Mouse (Mus musculus) heart, adult 2 months (tissue): ENCODE measurements around the gene Hspb8. TPM values are rescaled to one million over a fixed set of nuclear protein-coding genes. Genes with fewer than 3 reads are reported as not detected.
A peak's percentile ranks its signal among the peaks of the same experiment; 100 is the strongest.

Source experiments
- DNase-seq, 2 experiments: peaks; one replicate each; pipeline ENCODE4 v3.0.0; 2021
- H3K27ac ChIP-seq: fragments of 200-600 bp; 2 replicates; pipeline ENCODE4 v1.8.1; 2022
- H3K27me3 ChIP-seq: fragments of 200-500 bp; 2 replicates; pipeline ENCODE4 v1.6.1; 2012; ENCODE audit warnings: mild to moderate bottlenecking, low read length, inconsistent platforms, mixed read lengths; ENCODE audit not compliant: control insufficient read depth, insufficient read depth
- H3K36me3 ChIP-seq: fragments of 200-500 bp; 2 replicates; pipeline ENCODE4 v1.6.1; 2012; ENCODE audit warnings: low read length, inconsistent platforms; ENCODE audit not compliant: control insufficient read depth, insufficient read depth
- H3K4me1 ChIP-seq: fragments of 200-500 bp; 2 replicates; pipeline ENCODE4 v1.6.1; 2011; ENCODE audit warnings: low read length; ENCODE audit not compliant: control insufficient read depth, insufficient read depth
- H3K4me3 ChIP-seq: fragments of 200-600 bp; 2 replicates; pipeline ENCODE4 v1.8.1; 2022
- H3K79me2 ChIP-seq: fragments of 200-500 bp; replicated peaks from 2 replicates; pipeline ENCODE4 v1.6.1; 2012; ENCODE audit warnings: mild to moderate bottlenecking, inconsistent platforms, low read length, moderate library complexity, mixed read lengths; ENCODE audit not compliant: control insufficient read depth, insufficient read depth
- H3K9ac ChIP-seq: fragments of 200-500 bp; 2 replicates; pipeline ENCODE4 v1.6.1; 2012; ENCODE audit warnings: low read depth, mild to moderate bottlenecking, control low read depth, inconsistent platforms, low read length, mixed read lengths
- CTCF ChIP-seq: fragments of 200-600 bp; IDR thresholded peaks from 2 replicates; pipeline ENCODE4 v1.8.1; 2022; ENCODE audit warnings: antibody characterized with exemption, mild to moderate bottlenecking, moderate library complexity
- EP300 ChIP-seq: fragments of 200-500 bp; IDR thresholded peaks from 2 replicates; pipeline ENCODE4 v1.6.1; 2011; ENCODE audit warnings: low read depth, low read length, control low read depth; ENCODE audit not compliant: insufficient read depth
- POLR2A ChIP-seq: fragments of 200-500 bp; IDR thresholded peaks from 2 replicates; pipeline ENCODE4 v1.6.1; 2011; ENCODE audit warnings: mild to moderate bottlenecking, low read depth, low read length, control low read depth; ENCODE audit not compliant: insufficient read depth
- WGBS: fragments of 180-500 bp; shearing (Covaris S2); methylation state at CpG from one replicate; pipeline ENCODE4 v1.1.7; 2018; 5-methylcytosine and 5-hydroxymethylcytosine counted together
- intact Hi-C: fragments of 180-260 bp; cut with DNase I; formaldehyde crosslinking; loops from one replicate; pipeline ENCODE4 v1.15.1; 2025
- polyA plus RNA-seq: library from polyadenylated mRNA; depleted of rRNA; stranded (reverse); fragments of >200 nt; gene quantifications from 2 replicates; pipeline ENCODE4 v1.2.3, GENCODE M21; 2012
- total RNA-seq, 2 experiments: library from RNA; stranded (reverse); gene quantifications; 2 replicates each; pipeline ENCODE4 v1.2.3; 2021

Gene Hspb8
- total and polyA plus RNA-seq, 3 experiments: 419 to 552 (median 483) TPM

DNA sequence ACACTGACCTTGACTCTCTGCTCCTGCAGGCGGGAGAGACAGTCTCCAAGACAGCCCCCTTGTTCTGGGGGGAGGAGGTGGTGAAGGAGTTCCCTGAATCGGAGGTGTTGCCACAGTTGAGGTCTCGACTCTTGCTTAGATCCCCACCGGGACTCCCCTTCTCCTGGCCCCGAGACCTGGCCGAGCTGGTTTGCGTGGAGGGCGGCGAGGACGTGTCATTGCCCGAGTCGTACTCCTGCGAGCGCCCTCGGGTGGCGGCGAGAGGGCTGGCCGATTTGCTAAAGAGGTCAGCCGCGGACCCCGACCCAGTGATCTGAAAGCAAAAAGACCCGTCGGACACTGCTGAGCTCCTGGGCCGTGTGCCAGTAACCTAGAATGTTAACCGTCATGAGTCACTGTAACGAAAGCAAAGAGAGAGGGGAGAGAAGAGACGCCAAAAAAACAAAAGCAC lies 30.8 kb upstream of the Hspb8 start:
- H3K27ac ChIP-seq: peak overlapping the region; percentile 72
- H3K79me2 ChIP-seq: no peaks in the 10 kb centered on the region
- intact Hi-C loops: no loop called here
- H3K9ac ChIP-seq: peak overlapping the region; percentile 79
- no peaks in the 10 kb centered on the region for H3K27me3 ChIP-seq
- H3K36me3 ChIP-seq: no peaks in the 10 kb centered on the region
- peak; percentile 74 to 80 for DNase-seq
- 4% methylated on average over 27 of the region's 27 CpGs for WGBS
- peak overlapping the region; percentile 43 for H3K4me3 ChIP-seq
- peaks cover 2% of the 10 kb centered on the region for H3K4me1 ChIP-seq
- TF ChIP-seq CTCF (peak; percentile 81), POLR2A (no peak; the same call in 1 of the 2 replicates)

DNA sequence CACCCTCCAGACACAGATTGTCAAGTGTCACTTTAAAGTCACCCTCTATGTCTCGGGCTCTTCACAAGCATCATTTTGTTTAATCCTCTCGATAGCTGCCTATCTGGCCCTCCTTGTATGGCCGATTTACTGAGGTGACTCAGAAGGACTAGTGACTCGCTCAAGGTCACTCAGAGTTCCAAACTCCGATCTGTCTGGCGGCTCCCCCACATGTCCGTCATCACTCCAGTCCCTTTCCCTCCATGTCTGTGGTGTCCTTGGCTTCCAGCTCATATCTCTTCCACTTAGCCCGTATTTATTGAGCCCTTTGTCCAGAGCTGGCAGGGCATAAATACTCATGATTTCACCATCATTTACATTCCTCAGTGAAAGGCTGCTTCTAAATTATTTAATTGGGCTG lies 28.2 kb upstream of the Hspb8 start:
- TF ChIP-seq EP300 (0 out of 2 replicates have a peak, but pooled peaks have one; percentile 34), POLR2A (no peak)
- WGBS: 35% methylated on average over 8 of the region's 8 CpGs
- Histone ChIP-seq H3K79me2 (no peaks in the 10 kb centered on the region), H3K27ac (peak overlapping the region; percentile 69), H3K27me3 (no peaks in the 10 kb centered on the region), H3K4me3 (no peak overlapping the region), H3K9ac (no peak overlapping the region), H3K36me3 (no peaks in the 10 kb centered on the region), H3K4me1 (peaks cover 2% of the 10 kb centered on the region)
- DNase-seq: peak; percentile 38 to 65
- intact Hi-C loops: loop anchor here (2.0 kb wide), 1 partner anchor 28 kb away; the partner anchor contains the start of gene Hspb8

GRCm38 (mm10) chr5:116449522-116450225 lies 27.0 kb upstream of the Hspb8 start:
- Histone ChIP-seq H3K27me3 (no peaks in the 10 kb centered on the region), H3K9ac (0 out of 2 replicates have a peak overlapping the region, but pooled peaks have one; percentile 13), H3K27ac (peak overlapping the region; percentile 69), H3K4me3 (no peak overlapping the region), H3K36me3 (no peaks in the 10 kb centered on the region), H3K4me1 (peaks cover 2% of the 10 kb centered on the region), H3K79me2 (no peaks in the 10 kb centered on the region)
- 21% methylated on average over 8 of the region's 8 CpGs for WGBS
- peak; percentile 28 to 60 for DNase-seq
- TF ChIP-seq CTCF (no peak), EP300 (no peak), POLR2A (no peak)
- intact Hi-C loops: loop anchor here (2.0 kb wide), 1 partner anchor 27 kb away; the partner anchor contains the start of gene Hspb8

GRCm38 (mm10) chr5:116448409-116449191 lies 25.9 kb upstream of the Hspb8 start:
- H3K27ac ChIP-seq: peak overlapping the region; percentile 55
- peaks cover 2% of the 10 kb centered on the region for H3K4me1 ChIP-seq
- WGBS: 3% methylated on average over 11 of the region's 11 CpGs
- no peaks in the 10 kb centered on the region for H3K36me3 ChIP-seq
- intact Hi-C loops: no loop called here
- DNase-seq: peak in 1 of 2 experiments; percentile 28
- H3K27me3 ChIP-seq: no peaks in the 10 kb centered on the region
- H3K9ac ChIP-seq: peak overlapping the region; percentile 19
- no peak overlapping the region for H3K4me3 ChIP-seq
- H3K79me2 ChIP-seq: no peaks in the 10 kb centered on the region
- TF ChIP-seq CTCF: no peak
- no peak for TF ChIP-seq EP300
- TF ChIP-seq POLR2A: no peak

GRCm38 (mm10) chr5:116447821-116448350 lies 25.2 kb upstream of the Hspb8 start:
- Histone ChIP-seq H3K27ac (no peak overlapping the region), H3K79me2 (no peaks in the 10 kb centered on the region), H3K36me3 (no peaks in the 10 kb centered on the region), H3K4me1 (peaks cover 3% of the 10 kb centered on the region), H3K27me3 (no peaks in the 10 kb centered on the region), H3K4me3 (no peak overlapping the region), H3K9ac (no peak overlapping the region)
- 40% methylated on average over 11 of the region's 11 CpGs for WGBS
- TF ChIP-seq POLR2A (no peak), EP300 (no peak), CTCF (no peak)
- intact Hi-C loops: no loop called here
- DNase-seq: no peak
